Mouse (Mus musculus) cerebellum, adult 2 months (tissue): ENCODE results near the gene Dbil5.

Source experiments
- CTCF ChIP-seq: fragments of 200-500 bp; IDR thresholded peaks from 2 replicates; pipeline ENCODE4 v1.5.1; 2011; ENCODE audit warnings: low read depth, mild to moderate bottlenecking, control low read depth, low read length, moderate library complexity, borderline replicate concordance; ENCODE audit not compliant: insufficient read depth
- POLR2A ChIP-seq: fragments of 200-500 bp; IDR thresholded peaks from 2 replicates; pipeline ENCODE4 v1.6.1; 2011; ENCODE audit warnings: low read length, control low read depth, borderline replicate concordance; ENCODE audit not compliant: insufficient read depth

- TF ChIP-seq POLR2A (no peak), CTCF (no peak)
Observed at GRCm38 (mm10) chr11:76260208-76261050, 43.0 kb downstream of the Dbil5 start.
